ENCODE assay signal across 19 mouse cellular contexts in genomic region chr5:118197421-118197820, GRCm38 (mm10). TPM values are rescaled to one million over a fixed set of nuclear protein-coding genes. Genes with fewer than 3 reads are reported as not detected.
DNase-seq lines count a peak whose midpoint lies in the region; ATAC-seq and TF ChIP-seq lines count a peak whose summit lies in the region.
"Had no signal": no experiment of that assay in that cellular context is flagged by ENCODE, and none has a peak within 500 bp of the region (broad histone marks: within the 10 kb centered on the region; RNA-seq: fewer than 3 reads in every experiment).

No protein-coding gene starts in this region.

- peaks cover 17% of the 10 kb centered on the region for H3K36me3 ChIP-seq in forebrain, embryonic 12.5 days (replicated peaks)
- no peaks in the 10 kb centered on the region; the same call in 1 of the 2 replicates for H3K36me3 ChIP-seq in forebrain, embryonic 10.5 days (replicated peaks)
- peaks cover 7% of the 10 kb centered on the region; the same call in 1 of the 2 replicates for H3K36me3 ChIP-seq in forebrain, embryonic 15.5 days
- H3K36me3 ChIP-seq in heart, embryonic 12.5 days: no peaks in the 10 kb centered on the region
- H3K36me3 ChIP-seq: heart, embryonic 13.5 days had no signal

- H3K4me2 ChIP-seq in forebrain, embryonic 12.5 days: no peak overlapping the region
- H3K4me2 ChIP-seq in forebrain, embryonic 15.5 days (replicated peaks): no peak overlapping the region
- H3K4me2 ChIP-seq in heart, embryonic 12.5 days: no peak overlapping the region
- H3K4me2 ChIP-seq: heart, embryonic 13.5 days had no signal

- 0 out of 2 replicates have a peak overlapping the region, but pooled peaks have one; percentile 1 for H3K27ac ChIP-seq in forebrain, embryonic 12.5 days
- H3K27ac ChIP-seq in forebrain, embryonic 10.5 days: no peak overlapping the region
- H3K27ac ChIP-seq in forebrain, embryonic 15.5 days (replicated peaks): peak overlapping the region; percentile 42
- no peak overlapping the region for H3K27ac ChIP-seq in heart, embryonic 12.5 days (ENCODE audit: poor library complexity, severe bottlenecking)
- H3K27ac ChIP-seq: embryonic facial prominence, embryonic 10.5 days; heart, embryonic 13.5 days had no signal

- no peak for TF ChIP-seq POLR2A in brain, embryonic 14.5 days (IDR thresholded peaks at IDR 0.05; ENCODE audit: borderline replicate concordance, extremely low read depth, insufficient read depth, insufficient read length, poor library complexity, severe bottlenecking)

- DNase-seq in forebrain, embryonic 10.5 days (ENCODE audit: extremely low spot score, low spot score): no peak
- DNase-seq in layer of hippocampus, adult 18-20 months (ENCODE audit: low spot score in 2 of 2): peak; percentile 32 to 40
- DNase-seq in layer of hippocampus, adult 11-12 months (ENCODE audit: low spot score): no peak
- peak; percentile 52 for DNase-seq in brain, embryonic 14.5 days (ENCODE audit: low read depth)
- DNase-seq: adrenal gland, postnatal 14 days; cerebellum, adult 11 months; cerebellum, adult 9-10 months; gastrocnemius, postnatal 14 days; heart, postnatal 36 days; kidney, adult 2 months had no signal

- H3K27me3 ChIP-seq in forebrain, embryonic 12.5 days: peaks cover 10% of the 10 kb centered on the region
- peaks cover 17% of the 10 kb centered on the region for H3K27me3 ChIP-seq in forebrain, embryonic 10.5 days (ENCODE audit: poor library complexity, severe bottlenecking)
- H3K27me3 ChIP-seq in forebrain, embryonic 15.5 days: no peaks in the 10 kb centered on the region
- H3K27me3 ChIP-seq in heart, embryonic 12.5 days (replicated peaks): peaks cover 24% of the 10 kb centered on the region
- H3K27me3 ChIP-seq: CH12.LX, Patski had no signal

- no peaks in the 10 kb centered on the region for H3K9me3 ChIP-seq in forebrain, embryonic 12.5 days
- no peaks in the 10 kb centered on the region for H3K9me3 ChIP-seq in forebrain, embryonic 10.5 days
- no peaks in the 10 kb centered on the region for H3K9me3 ChIP-seq in forebrain, embryonic 15.5 days
- no peaks in the 10 kb centered on the region for H3K9me3 ChIP-seq in heart, embryonic 12.5 days (replicated peaks)
- H3K9me3 ChIP-seq: embryonic facial prominence, embryonic 10.5 days; heart, embryonic 13.5 days had no signal

- no peak overlapping the region for H3K9ac ChIP-seq in forebrain, embryonic 12.5 days
- no peak overlapping the region for H3K9ac ChIP-seq in forebrain, embryonic 15.5 days (replicated peaks)
- no peak overlapping the region for H3K9ac ChIP-seq in heart, embryonic 12.5 days
- H3K9ac ChIP-seq: heart, embryonic 13.5 days had no signal

- TF ChIP-seq CTCF in brain, embryonic 14.5 days (IDR thresholded peaks at IDR 0.05; ENCODE audit: borderline replicate concordance, extremely low read depth, insufficient read depth, insufficient read length): no peak

- WGBS in forebrain, embryonic 12.5 days: 72% methylated on average over 13 of the region's 13 CpGs
- WGBS in forebrain, embryonic 10.5 days: 80% methylated on average over 13 of the region's 13 CpGs
- 66% methylated on average over 13 of the region's 13 CpGs for WGBS in forebrain, embryonic 15.5 days
- WGBS in heart, embryonic 12.5 days: 74% methylated on average over 13 of the region's 13 CpGs

- no peak overlapping the region for H3K4me3 ChIP-seq in forebrain, embryonic 12.5 days (replicated peaks)
- H3K4me3 ChIP-seq in forebrain, embryonic 10.5 days: no peak overlapping the region
- no peak overlapping the region for H3K4me3 ChIP-seq in forebrain, embryonic 15.5 days
- no peak overlapping the region for H3K4me3 ChIP-seq in heart, embryonic 12.5 days
- H3K4me3 ChIP-seq: embryonic facial prominence, embryonic 10.5 days; heart, embryonic 13.5 days had no signal

- ATAC-seq in forebrain, embryonic 12.5 days (ENCODE audit: low FRiP score): no peak
- no peak for ATAC-seq in forebrain, embryonic 15.5 days (replicated peaks)
- no peak for ATAC-seq in heart, embryonic 12.5 days (ENCODE audit: insufficient number of reproducible peaks, low FRiP score)
- ATAC-seq: activated CD4-positive, CD25-positive, alpha-beta regulatory T cell, adult 4 months; intestine, embryonic 16.5 days; Patski had no signal

- H3K4me1 ChIP-seq in forebrain, embryonic 12.5 days: peaks cover 8% of the 10 kb centered on the region
- peaks cover 17% of the 10 kb centered on the region for H3K4me1 ChIP-seq in forebrain, embryonic 10.5 days
- peaks cover 11% of the 10 kb centered on the region for H3K4me1 ChIP-seq in forebrain, embryonic 15.5 days
- peaks cover under 1% of the 10 kb centered on the region; the same call in 1 of the 2 replicates for H3K4me1 ChIP-seq in heart, embryonic 12.5 days (replicated peaks)
- H3K4me1 ChIP-seq: heart, embryonic 13.5 days had no signal

RNA-seq across cellular contexts. Expression of gene Hrk, which starts 33.0 kb away (rescaled TPM):
- 0.46 and 0.52 TPM in 2 replicates for polyA plus RNA-seq in forebrain, embryonic 12.5 days (2016; fragmentation: Nextera tagmentation; extraction: Ambion mirVana)
- 0.04 and 0.09 TPM in 2 replicates for polyA plus RNA-seq in forebrain, embryonic 10.5 days (2016; fragmentation: Nextera tagmentation; extraction: Ambion mirVana)
- 10 to 100 TPM; 30.8 to 35.9 TPM for total RNA-seq in layer of hippocampus, adult 18-20 months (2021)
- polyA plus RNA-seq in brain, embryonic 14.5 days (2012; rRNA removed): 3.2 and 5.8 TPM in 2 replicates
- 2.3 and 2.7 TPM in 2 replicates for polyA plus RNA-seq in forebrain, embryonic 15.5 days (2015; fragmentation: Nextera tagmentation; extraction: Ambion mirVana)
- polyA plus RNA-seq in heart, embryonic 12.5 days (2016; fragmentation: Nextera tagmentation; extraction: Ambion mirVana): 0.09 TPM in 1 of 2 replicates, not detected in the other
- total RNA-seq: CH12.LX had no signal
- polyA plus RNA-seq: heart, embryonic 13.5 days had no signal

RNA-seq across cellular contexts. Expression of gene Fbxw8, which starts 42.2 kb away (rescaled TPM):
- polyA plus RNA-seq in forebrain, embryonic 12.5 days (2016; fragmentation: Nextera tagmentation; extraction: Ambion mirVana): 41.5 and 41.7 TPM in 2 replicates
- polyA plus RNA-seq in forebrain, embryonic 10.5 days (2016; fragmentation: Nextera tagmentation; extraction: Ambion mirVana): 32.7 and 33.8 TPM in 2 replicates
- total RNA-seq in layer of hippocampus, adult 18-20 months (2021): 10 to 100 TPM; 34.4 to 34.7 TPM
- 54.0 and 55.1 TPM in 2 replicates for polyA plus RNA-seq in brain, embryonic 14.5 days (2012; rRNA removed)
- 22.3 and 25.2 TPM in 2 replicates for polyA plus RNA-seq in forebrain, embryonic 15.5 days (2015; fragmentation: Nextera tagmentation; extraction: Ambion mirVana)
- polyA plus RNA-seq in heart, embryonic 12.5 days (2016; fragmentation: Nextera tagmentation; extraction: Ambion mirVana): 36.6 and 38.9 TPM in 2 replicates

RNA-seq across cellular contexts. Expression of gene Rnft2, which starts 47.5 kb away (rescaled TPM):
- 8.3 and 11.0 TPM in 2 replicates for polyA plus RNA-seq in forebrain, embryonic 12.5 days (2016; fragmentation: Nextera tagmentation; extraction: Ambion mirVana)
- polyA plus RNA-seq in forebrain, embryonic 10.5 days (2016; fragmentation: Nextera tagmentation; extraction: Ambion mirVana): 4.3 and 4.9 TPM in 2 replicates
- total RNA-seq in layer of hippocampus, adult 18-20 months (2021): 10 to 100 TPM; 64.3 to 67.7 TPM
- polyA plus RNA-seq in brain, embryonic 14.5 days (2012; rRNA removed): 79.6 and 97.9 TPM in 2 replicates
- 8.5 and 9.5 TPM in 2 replicates for polyA plus RNA-seq in forebrain, embryonic 15.5 days (2015; fragmentation: Nextera tagmentation; extraction: Ambion mirVana)
- polyA plus RNA-seq in heart, embryonic 12.5 days (2016; fragmentation: Nextera tagmentation; extraction: Ambion mirVana): 2.0 and 3.0 TPM in 2 replicates

RNA-seq across cellular contexts. Expression of gene 2410131K14Rik, which starts 47.6 kb away (rescaled TPM):
- 13.2 and 13.7 TPM in 2 replicates for polyA plus RNA-seq in forebrain, embryonic 12.5 days (2016; fragmentation: Nextera tagmentation; extraction: Ambion mirVana)
- 11.1 and 12.1 TPM in 2 replicates for polyA plus RNA-seq in forebrain, embryonic 10.5 days (2016; fragmentation: Nextera tagmentation; extraction: Ambion mirVana)
- 10 to 100 TPM; 15.7 to 17.2 TPM for total RNA-seq in layer of hippocampus, adult 18-20 months (2021)
- 20.2 and 22.7 TPM in 2 replicates for polyA plus RNA-seq in brain, embryonic 14.5 days (2012; rRNA removed)
- polyA plus RNA-seq in forebrain, embryonic 15.5 days (2015; fragmentation: Nextera tagmentation; extraction: Ambion mirVana): 17.2 and 18.5 TPM in 2 replicates
- 6.5 and 6.8 TPM in 2 replicates for polyA plus RNA-seq in heart, embryonic 12.5 days (2016; fragmentation: Nextera tagmentation; extraction: Ambion mirVana)

Comparison
In these comparisons a context has a peak if more than half of its experiments do, and no peak if none do; other contexts are left out.
1. H3K27ac ChIP-seq: peak in forebrain, embryonic 12.5 days (single experiment) and forebrain, embryonic 15.5 days (single experiment); none in forebrain, embryonic 10.5 days (single experiment) and heart, embryonic 12.5 days (single experiment).
2. DNase-seq: peak in layer of hippocampus, adult 18-20 months (2 of 2) and brain, embryonic 14.5 days (single experiment); none in forebrain, embryonic 10.5 days (single experiment) and layer of hippocampus, adult 11-12 months (single experiment).